Mouse (Mus musculus) layer of hippocampus, adult 18-20 months (tissue): ENCODE measurements around the gene Cap2. TPM values are rescaled to one million over a fixed set of nuclear protein-coding genes. Genes with fewer than 3 reads are reported as not detected.

Experiments used
- DNase-seq, 2 experiments: peaks; one replicate each; pipeline ENCODE4 v3.0.0; 2022; ENCODE audit warnings: low spot score in 2 of 2
- total RNA-seq, 2 experiments: library from RNA; stranded (reverse); gene quantifications; 2 replicates each; pipeline ENCODE4 v1.2.3; 2021

Gene Cap2
- total RNA-seq, 2 experiments from 2014 or later: 222 to 231 TPM

- DNase-seq: peak; percentile 55 to 81
Observed at GRCm38 (mm10) chr13:46627841-46628240, 126.2 kb downstream of the Cap2 start.

DNA sequence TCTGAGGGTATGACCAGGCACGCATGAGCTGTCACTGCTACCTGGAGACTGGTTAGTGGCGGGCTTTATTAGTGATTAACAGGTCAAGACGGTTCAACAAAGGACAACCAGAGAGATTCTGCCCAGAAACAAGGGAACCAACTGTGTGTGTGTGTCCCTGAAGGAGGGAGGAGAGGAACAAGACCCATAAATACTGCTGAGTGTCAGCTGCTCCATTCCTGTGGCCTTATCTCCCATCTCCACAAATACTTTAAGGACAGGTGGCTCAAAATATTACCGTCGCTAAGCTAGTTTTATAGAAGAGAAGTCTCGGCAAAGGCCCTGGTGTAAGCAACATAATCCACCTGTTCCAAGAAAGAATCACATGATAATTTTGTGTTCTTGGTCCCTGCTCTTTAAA is 127.7 kb downstream of the Cap2 start:
- DNase-seq: no peak

DNA sequence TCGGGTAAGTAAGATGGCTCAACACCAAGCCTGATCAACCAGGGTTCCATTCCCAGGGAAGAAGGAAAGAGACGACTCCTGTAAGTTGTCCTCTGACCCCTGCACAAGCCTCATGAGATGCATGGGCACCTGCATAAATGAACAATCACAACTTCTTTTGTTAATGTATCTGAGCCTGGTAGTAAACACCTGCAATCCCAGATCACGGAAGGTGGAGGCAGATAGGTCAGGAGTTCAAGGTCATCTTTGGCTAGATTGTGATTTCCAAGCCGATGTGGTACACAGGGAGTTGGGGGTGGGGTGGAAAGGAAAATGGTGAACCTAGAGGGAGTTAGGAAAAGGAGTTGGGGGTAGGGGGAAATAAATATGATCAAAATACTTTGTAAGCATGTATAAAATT is 131.1 kb downstream of the Cap2 start:
- DNase-seq: no peak

GRCm38 (mm10) chr13:46633320-46634132 is 131.9 kb downstream of the Cap2 start:
- DNase-seq: peak; percentile 26 to 57

DNA sequence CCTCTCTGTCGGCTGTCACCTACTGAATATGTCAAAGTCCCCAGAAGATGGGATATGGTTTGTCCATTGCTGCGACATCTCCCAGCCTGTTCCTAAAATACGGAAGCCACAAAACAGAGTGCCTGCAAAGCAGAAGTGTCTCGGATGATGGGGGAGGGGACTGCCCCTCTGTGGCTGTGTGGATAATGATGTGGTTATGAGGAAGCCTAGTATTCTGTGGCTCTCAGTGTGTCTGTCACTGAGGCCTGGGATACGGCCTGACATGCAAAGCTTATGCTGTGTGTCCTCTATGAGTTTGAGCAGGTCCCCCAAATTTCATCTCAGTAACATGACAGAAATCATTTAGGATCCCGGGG is 132.5 kb downstream of the Cap2 start:
- DNase-seq: peak in 1 of 2 experiments; percentile 53

GRCm38 (mm10) chr13:46640608-46641468 is 139.2 kb downstream of the Cap2 start:
- DNase-seq: peak; percentile 50 to 85

GRCm38 (mm10) chr13:46642318-46642717 is 140.7 kb downstream of the Cap2 start:
- DNase-seq: no peak

DNA sequence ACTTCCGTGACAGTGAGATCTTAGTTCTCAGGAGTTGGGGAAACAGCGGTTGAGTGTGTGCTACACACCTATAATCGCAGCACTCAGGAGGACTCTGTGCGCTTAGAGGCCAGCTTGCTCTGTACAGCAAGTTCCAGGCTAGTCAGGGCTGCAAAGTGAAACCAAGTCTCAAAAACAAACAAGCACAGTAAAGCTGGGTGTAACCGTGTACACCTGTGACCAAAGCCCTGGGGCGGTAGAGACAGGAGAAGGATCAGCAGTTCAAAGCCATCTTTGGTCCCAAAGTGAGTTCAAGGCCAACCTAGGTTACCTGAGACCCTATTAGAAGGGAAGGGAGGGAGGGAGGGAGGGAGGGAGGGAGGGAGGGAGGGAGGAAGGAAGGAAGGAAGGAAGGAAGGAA is 142.5 kb downstream of the Cap2 start:
- DNase-seq: no peak

GRCm38 (mm10) chr13:46645476-46645875 is 143.8 kb downstream of the Cap2 start:
- no peak for DNase-seq

DNA sequence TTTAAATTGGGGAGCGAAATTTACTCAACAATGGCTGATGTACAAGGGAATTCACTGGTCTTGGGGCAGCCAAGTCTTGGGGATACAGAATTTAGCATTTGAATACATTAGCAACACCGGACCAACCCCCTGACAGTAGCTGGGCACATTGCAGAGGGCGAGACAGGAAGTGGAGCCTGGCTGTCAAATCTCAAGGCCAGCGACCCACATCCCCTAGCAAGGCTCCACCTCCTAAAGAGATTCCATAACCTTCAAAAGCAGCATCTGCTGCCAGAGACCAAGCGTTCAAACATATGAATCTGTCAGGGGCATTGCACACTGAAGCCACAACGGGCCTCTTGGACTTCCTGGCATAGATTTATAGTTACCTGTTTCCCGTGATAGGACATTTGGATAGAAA is 150.2 kb downstream of the Cap2 start:
- DNase-seq: no peak

GRCm38 (mm10) chr13:46652671-46653070 is 151.0 kb downstream of the Cap2 start:
- no peak for DNase-seq

- DNase-seq: peak in 1 of 2 experiments; percentile 58
Observed at GRCm38 (mm10) chr13:46653671-46654070, 152.0 kb downstream of the Cap2 start.

DNA sequence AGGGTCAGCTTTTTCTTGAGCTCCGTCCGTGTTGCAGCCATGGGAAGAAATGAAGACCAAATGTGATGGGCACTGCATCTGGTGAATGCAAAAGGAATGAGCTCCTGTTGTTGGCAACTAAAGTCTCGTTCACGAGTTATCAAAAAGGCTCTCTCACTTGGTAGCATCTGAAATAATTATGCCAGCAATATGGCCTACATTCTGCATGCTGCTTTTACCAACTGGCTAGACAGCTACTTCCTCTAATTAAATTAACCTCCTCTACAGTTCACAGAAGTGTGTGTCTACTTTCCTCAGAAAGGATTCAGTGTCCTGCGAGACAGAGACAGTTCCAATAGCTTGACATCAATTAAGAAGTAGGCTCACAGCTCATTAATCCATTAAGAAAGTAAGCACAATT is 152.9 kb downstream of the Cap2 start:
- DNase-seq: peak in 1 of 2 experiments; percentile 58

- DNase-seq: no peak
Observed at GRCm38 (mm10) chr13:46659211-46659610, 157.6 kb downstream of the Cap2 start.

GRCm38 (mm10) chr13:46663461-46663964 is 161.9 kb downstream of the Cap2 start:
- DNase-seq: peak in 1 of 2 experiments; percentile 66

DNA sequence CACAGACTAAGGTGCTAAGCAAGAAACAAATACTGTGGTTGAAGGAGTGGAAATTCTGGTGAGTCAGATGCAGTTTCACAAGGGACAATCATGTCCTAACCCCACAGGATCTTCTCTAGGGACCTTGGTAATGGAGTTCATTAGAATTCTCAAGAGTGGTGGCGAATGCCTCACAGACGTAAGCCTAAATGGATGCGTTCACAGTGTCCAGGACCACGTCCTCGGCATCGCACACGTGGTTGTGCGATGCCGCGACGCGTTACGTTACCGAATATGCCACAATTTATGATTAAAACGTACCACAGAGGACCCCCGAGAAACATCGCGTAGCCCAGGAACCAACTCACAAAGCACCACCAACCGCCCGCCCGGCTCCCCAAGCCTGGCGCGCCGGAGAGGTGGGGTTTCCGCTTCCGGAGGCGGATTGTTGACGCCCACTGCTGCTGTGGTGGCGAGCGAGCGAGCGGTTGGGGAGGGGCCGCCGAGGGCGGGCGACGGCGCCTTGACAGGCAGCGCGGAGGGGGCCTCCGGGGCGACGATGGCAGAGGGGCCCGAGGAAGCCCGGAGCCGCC is 167.5 kb downstream of the Cap2 start, which contains the start of gene Fam8a1:
TSS of gene Fam8a1 (plus strand) at position 475 of the 572 bp plus-strand sequence.
- peak; percentile 87 to 92 for DNase-seq

DNA sequence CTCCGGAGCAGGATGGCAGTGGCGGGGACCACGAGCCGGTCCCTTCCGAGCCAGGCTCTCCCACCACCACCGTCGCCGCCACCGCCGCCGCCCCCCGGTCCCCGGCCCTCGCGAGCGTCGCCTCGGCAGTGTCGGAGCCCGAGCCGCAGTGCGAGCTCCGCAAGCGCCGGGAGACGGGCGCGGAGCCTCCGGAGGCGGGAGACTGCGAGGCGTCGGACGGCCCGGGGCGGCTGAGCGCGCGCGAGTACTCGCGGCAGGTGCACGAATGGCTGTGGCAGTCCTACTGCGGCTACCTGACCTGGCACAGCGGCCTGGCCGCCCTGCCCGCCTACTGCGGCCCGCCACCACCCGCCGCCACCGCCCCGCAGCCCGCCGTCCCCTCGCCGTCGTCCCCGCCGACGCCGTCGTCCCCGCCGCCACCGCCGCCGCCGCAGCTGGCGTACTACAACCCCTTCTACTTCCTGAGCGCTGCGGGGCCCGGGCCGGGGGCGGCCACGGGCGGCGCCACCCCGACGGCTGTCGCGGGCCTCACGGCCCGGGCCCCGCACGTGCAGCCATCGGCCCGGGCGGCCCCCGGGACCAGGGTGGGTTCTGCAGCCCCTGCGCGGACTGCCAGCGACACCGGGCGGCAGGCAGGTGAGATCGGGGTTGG is 168.1 kb downstream of the Cap2 start:
- DNase-seq: no peak

DNA sequence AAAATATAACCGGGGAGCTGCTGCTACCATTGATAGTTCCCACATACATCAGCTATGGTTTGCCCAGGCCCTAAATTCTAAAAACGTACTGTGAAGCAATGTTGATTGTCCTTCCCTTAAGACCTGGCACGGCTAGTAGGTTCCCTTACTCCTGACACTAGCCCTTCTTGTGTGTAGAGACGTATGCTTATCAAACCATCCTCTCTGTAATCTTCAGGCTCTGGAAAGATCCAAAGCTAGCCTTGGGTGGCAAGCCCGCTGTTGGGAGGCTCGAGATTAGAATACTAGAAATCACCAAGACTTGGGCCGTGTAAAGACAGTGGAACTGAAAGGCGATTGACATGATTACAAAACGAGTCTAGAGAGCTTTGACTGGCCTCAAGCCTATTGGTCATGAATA is 168.9 kb downstream of the Cap2 start:
- DNase-seq: no peak

- no peak for DNase-seq
Observed at GRCm38 (mm10) chr13:46674601-46675000, 173.0 kb downstream of the Cap2 start.

DNA sequence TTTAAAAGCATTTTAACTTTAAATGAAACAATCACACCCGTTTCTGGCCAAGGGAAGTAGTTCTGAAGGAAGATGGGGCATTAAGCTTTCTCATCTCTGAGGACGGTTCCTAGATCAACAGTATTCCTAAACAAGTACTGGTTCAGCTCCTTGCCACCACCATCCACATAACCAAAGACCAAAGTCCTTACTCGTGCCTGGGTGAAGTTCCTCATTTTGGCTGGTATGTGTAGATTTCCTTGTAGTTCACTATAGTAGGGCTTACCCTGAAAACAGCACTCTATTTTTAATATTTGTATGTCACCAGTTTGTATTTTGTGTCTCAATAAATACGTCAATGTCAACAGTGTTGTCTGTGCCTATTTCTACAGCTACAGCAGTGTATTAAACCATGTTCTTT is 176.1 kb downstream of the Cap2 start:
- no peak for DNase-seq

DNA sequence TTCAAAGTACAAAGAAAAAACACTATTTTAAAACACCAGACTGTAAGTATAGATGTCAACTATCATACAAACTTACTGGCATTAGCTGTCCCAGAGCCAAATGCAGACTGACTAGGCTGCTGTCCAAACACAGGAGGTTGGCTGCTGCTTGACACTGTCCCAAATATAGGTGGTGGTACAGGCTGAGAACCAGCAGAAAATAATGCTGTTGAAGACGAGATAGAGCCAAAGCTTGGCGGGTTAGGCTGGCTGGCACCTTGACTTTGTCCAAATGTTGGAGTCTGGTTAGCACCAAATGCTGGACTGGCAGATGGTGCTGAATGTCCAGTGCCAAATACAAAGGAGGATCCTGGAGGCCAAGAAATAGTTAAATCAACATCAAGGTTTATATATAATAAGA is 181.3 kb downstream of the Cap2 start:
- no peak for DNase-seq
